Mouse (Mus musculus) spleen, postnatal 36 days (tissue): ENCODE data around the gene Nectin1.
A peak's percentile ranks its signal among the peaks of the same experiment; 100 is the strongest.

ENCODE experiments used
- DNase-seq, 2 experiments: peaks; one replicate each; pipeline ENCODE4 v3.0.0; 2022; ENCODE audit warnings: low spot score in 2 of 2, mixed read lengths in 1 of 2

Gene Nectin1

GRCm38 (mm10) chr9:43741277-43741676 lies 2.5 kb upstream of the Nectin1 start:
- DNase-seq, result no peak

- no peak for DNase-seq
These were observed 1.7 kb upstream of the Nectin1 start for GRCm38 (mm10) chr9:43742066-43742465.

GRCm38 (mm10) chr9:43742902-43743646 lies 710 bp upstream of the Nectin1 start:
- peak; percentile 12 to 25 for DNase-seq

- DNase-seq, result no peak
These were observed 576 bp downstream of the Nectin1 start for GRCm38 (mm10) chr9:43744138-43744981.

GRCm38 (mm10) chr9:43745051-43745792 lies 1.4 kb downstream of the Nectin1 start:
- no peak for DNase-seq

GRCm38 (mm10) chr9:43745951-43746703 lies 2.3 kb downstream of the Nectin1 start:
- no peak for DNase-seq

- DNase-seq, result no peak
These were observed 3.9 kb downstream of the Nectin1 start for GRCm38 (mm10) chr9:43747710-43748109.

GRCm38 (mm10) chr9:43748519-43748918 lies 4.7 kb downstream of the Nectin1 start:
- no peak for DNase-seq

- DNase-seq, result no peak
These were observed 6.3 kb downstream of the Nectin1 start for GRCm38 (mm10) chr9:43750053-43750452.

- no peak for DNase-seq
These were observed 7.3 kb downstream of the Nectin1 start for GRCm38 (mm10) chr9:43751111-43751510.

GRCm38 (mm10) chr9:43753481-43753880 lies 9.7 kb downstream of the Nectin1 start:
- no peak for DNase-seq

- no peak for DNase-seq
These were observed 10.3 kb downstream of the Nectin1 start for GRCm38 (mm10) chr9:43754083-43754482.

GRCm38 (mm10) chr9:43754768-43755197 lies 11.0 kb downstream of the Nectin1 start:
- no peak for DNase-seq

GRCm38 (mm10) chr9:43755464-43755863 lies 11.7 kb downstream of the Nectin1 start:
- no peak for DNase-seq

GRCm38 (mm10) chr9:43755928-43756327 lies 12.1 kb downstream of the Nectin1 start:
- DNase-seq, result no peak

GRCm38 (mm10) chr9:43757225-43757624 lies 13.4 kb downstream of the Nectin1 start:
- no peak for DNase-seq

GRCm38 (mm10) chr9:43757972-43758965 lies 14.5 kb downstream of the Nectin1 start:
- DNase-seq, result no peak

- DNase-seq, result no peak
These were observed 16.3 kb downstream of the Nectin1 start for GRCm38 (mm10) chr9:43760078-43760477.

- no peak for DNase-seq
These were observed 17.5 kb downstream of the Nectin1 start for GRCm38 (mm10) chr9:43761181-43761820.

GRCm38 (mm10) chr9:43761941-43762340 lies 18.2 kb downstream of the Nectin1 start:
- DNase-seq, result peak; percentile 65 to 79
